Mouse (Mus musculus) cerebellum, postnatal 36 days (tissue): ENCODE results near the gene Ypel4.

Experiments
- DNase-seq, 2 experiments: peaks; one replicate each; pipeline ENCODE4 v3.0.0; 2021 to 2022; ENCODE audit warnings: mixed read lengths in 2 of 2

Ypel4 gene

GRCm38 (mm10) chr2:84761840-84762239, 28.0 kb downstream of the Ypel4 start:
- DNase-seq: no peak

- no peak for DNase-seq
These were observed 28.4 kb downstream of the Ypel4 start for GRCm38 (mm10) chr2:84762295-84762694.

- no peak for DNase-seq
These were observed 29.0 kb downstream of the Ypel4 start for GRCm38 (mm10) chr2:84762818-84763217.

GRCm38 (mm10) chr2:84770501-84770900, 36.6 kb downstream of the Ypel4 start:
- DNase-seq: no peak

GRCm38 (mm10) chr2:84772454-84772853, 38.6 kb downstream of the Ypel4 start:
- DNase-seq: no peak

GRCm38 (mm10) chr2:84773195-84773594, 39.3 kb downstream of the Ypel4 start:
- DNase-seq: no peak

- peak; percentile 65 to 70 for DNase-seq
These were observed 40.9 kb downstream of the Ypel4 start for GRCm38 (mm10) chr2:84774751-84775150.

- DNase-seq: no peak
These were observed 41.4 kb downstream of the Ypel4 start, which contains the start of gene Serping1 for GRCm38 (mm10) chr2:84775241-84775640. Gene Serping1 (minus strand): TSS chr2:84775444.

- DNase-seq: no peak
These were observed 41.8 kb downstream of the Ypel4 start for GRCm38 (mm10) chr2:84775665-84776064.

GRCm38 (mm10) chr2:84777706-84778105, 43.8 kb downstream of the Ypel4 start:
- DNase-seq: no peak

- DNase-seq: no peak
These were observed 45.4 kb downstream of the Ypel4 start for GRCm38 (mm10) chr2:84779210-84779609.

- DNase-seq: no peak
These were observed 49.5 kb downstream of the Ypel4 start for GRCm38 (mm10) chr2:84783315-84783714.

- DNase-seq: no peak
These were observed 50.1 kb downstream of the Ypel4 start for GRCm38 (mm10) chr2:84783840-84784566.
